Mouse (Mus musculus): Measurements from ENCODE around the gene Paics.

Gene Paics

DNA sequence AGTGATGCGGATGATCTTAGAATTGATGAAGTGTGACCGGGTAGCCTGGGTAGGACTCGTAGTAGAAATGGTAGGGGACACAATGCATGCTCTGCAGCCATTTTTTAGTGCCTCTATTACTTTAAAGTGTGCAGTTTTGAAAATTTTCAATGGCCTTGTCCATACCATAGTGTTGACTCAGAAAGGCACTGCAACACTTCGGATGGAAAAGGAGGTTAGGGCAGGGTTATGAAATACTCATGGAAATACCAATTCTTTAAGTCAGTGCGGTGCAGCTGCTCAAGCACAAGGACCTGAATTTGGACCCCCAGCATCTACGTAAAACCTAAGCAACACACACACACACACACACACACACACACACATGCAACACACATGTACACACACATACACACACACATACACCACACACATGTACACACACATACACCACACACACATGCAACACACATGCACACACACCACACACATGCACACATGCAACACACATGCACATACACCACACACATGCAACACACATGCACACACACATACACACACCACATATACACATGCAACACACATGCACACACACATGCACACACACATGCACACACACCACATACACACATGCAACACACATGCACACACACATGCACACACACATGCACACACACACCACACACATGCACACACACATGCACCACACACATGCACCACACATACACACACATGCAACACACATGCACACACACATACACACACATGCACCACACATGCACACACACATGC, 53.1 kb downstream of the Paics start, which contains the start of gene Arl9:
Gene Arl9, plus strand, starts transcription at position 5 of the 771 bp plus-strand sequence.
- DNase-seq (ENCODE audit: low spot score in 2 of 2), result no peak

DNA sequence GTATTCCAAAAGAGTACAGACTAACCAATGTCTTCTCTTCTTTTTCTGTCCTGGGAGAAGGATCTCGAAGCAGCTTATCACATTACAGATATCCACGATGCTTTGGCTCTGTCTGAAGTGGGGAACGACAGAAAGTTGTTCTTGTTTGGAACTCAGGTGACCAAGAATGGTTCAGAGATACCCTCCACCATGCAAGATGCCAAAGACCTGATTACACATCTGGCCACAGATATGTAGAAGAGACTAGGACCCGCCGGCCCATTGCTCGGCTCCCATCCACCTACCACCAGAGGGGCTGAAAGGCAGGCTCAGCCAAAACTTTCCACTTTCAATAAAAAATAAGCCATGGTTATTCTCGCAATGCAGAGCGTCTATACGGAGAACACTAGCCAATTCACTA, 59.2 kb downstream of the Paics start:
- no peak for DNase-seq (ENCODE audit: low spot score in 2 of 2)

GRCm38 (mm10) chr5:77011082-77011481, 60.0 kb downstream of the Paics start:
- DNase-seq (ENCODE audit: low spot score in 2 of 2), result no peak

GRCm38 (mm10) chr5:77013171-77013570, 62.1 kb downstream of the Paics start:
- no peak for DNase-seq (ENCODE audit: low spot score in 2 of 2)

DNA sequence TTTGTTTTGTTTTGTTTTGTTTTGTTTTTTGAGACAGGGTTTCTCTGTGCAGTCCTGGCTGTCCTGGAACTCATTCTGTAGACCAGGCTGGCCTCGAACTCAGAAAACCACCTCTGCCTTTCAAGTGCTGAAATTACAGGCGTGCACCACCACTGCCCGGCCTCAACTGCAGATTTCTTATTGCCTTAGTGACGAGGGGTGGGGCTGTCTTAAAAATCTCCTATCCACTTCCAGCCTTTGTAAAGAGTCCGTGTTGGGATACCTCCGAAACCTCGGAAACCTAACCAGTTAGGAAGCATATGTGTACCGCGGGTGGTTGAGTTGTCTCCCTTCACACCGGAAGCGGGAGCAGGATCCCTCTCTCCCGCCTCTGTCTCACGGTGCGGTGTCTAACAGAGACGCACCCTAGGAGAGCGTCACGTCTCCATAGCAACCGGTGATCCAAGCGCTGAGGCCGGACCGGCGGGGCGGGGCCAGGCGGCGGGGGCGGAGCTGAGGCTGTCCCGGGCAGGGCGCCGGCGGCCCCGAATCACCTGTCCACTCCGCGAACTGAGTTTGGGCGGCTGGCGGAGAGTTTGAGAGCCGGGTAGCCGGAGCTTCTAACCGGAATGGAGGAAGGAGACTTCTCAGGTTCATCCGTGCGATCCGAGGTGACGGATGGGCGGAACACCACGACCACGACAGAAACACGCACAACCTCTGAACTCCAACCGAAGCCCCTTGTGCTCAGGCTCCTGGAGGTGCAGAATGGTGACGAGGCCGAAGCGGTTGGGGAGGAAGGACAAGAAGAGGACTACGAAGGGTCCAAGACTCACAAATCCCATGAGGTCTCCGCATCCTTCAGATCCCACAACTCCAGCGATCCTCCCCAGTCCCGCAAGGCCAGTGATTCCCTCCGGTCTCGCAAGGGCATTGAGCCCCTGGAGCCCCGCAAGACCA, 64.7 kb downstream of the Paics start, which contains the start of gene Thegl:
Gene Thegl, plus strand, starts transcription at position 480 of the 939 bp plus-strand sequence.
- peak; percentile 54 to 67 for DNase-seq (ENCODE audit: low spot score in 2 of 2)

All from frontal cortex, postnatal 10 days (tissue).